Mouse (Mus musculus) kidney, postnatal 0 days (tissue): ENCODE results near the gene Wdr31. TPM values are rescaled to one million over a fixed set of nuclear protein-coding genes. Genes with fewer than 3 reads are reported as not detected.

Experiments used
- ATAC-seq: fragments of 200-750 bp; cut with Nextera tagmentation; replicated peaks from 2 replicates; pipeline ENCODE4 v1.8.0; 2017; ENCODE audit warnings: low read depth, moderate number of reproducible peaks, moderate TSS enrichment, moderate library complexity; ENCODE audit not compliant: low FRiP score
- DNase-seq: peaks from one replicate; pipeline ENCODE4 v3.0.0-alpha.2; 2016; ENCODE audit warnings: low spot score
- H3K27ac ChIP-seq: fragments of 300-500 bp; sonication (generic); 2 replicates; pipeline ENCODE4 v1.5.1; 2014; ENCODE audit warnings: mild to moderate bottlenecking
- H3K27me3 ChIP-seq: fragments of 300-500 bp; sonication (generic); 2 replicates; pipeline ENCODE4 v1.6.1; 2014; ENCODE audit warnings: low read length, mixed read lengths; ENCODE audit not compliant: insufficient read depth
- H3K36me3 ChIP-seq: fragments of 300-500 bp; sonication (generic); 2 replicates; pipeline ENCODE4 v1.6.1; 2014; ENCODE audit warnings: low read length, mixed read lengths; ENCODE audit not compliant: insufficient read depth
- H3K4me1 ChIP-seq: fragments of 300-500 bp; sonication (generic); replicated peaks from 2 replicates; pipeline ENCODE4 v1.6.1; 2014; ENCODE audit warnings: antibody characterized with exemption, low read length, mixed read lengths; ENCODE audit not compliant: insufficient read depth
- H3K4me2 ChIP-seq: fragments of 300-500 bp; sonication (generic); 2 replicates; pipeline ENCODE4 v1.6.1; 2014; ENCODE audit warnings: mild to moderate bottlenecking, low read length, moderate library complexity, mixed read lengths
- H3K4me3 ChIP-seq: fragments of 300-500 bp; sonication (generic); replicated peaks from 2 replicates; pipeline ENCODE4 v1.5.1; 2014; ENCODE audit warnings: low read depth, low read length
- H3K9ac ChIP-seq: fragments of 300-500 bp; sonication (generic); 2 replicates; pipeline ENCODE4 v1.6.1; 2014; ENCODE audit warnings: low read depth, low read length
- H3K9me3 ChIP-seq: fragments of 300-500 bp; sonication (generic); replicated peaks from 2 replicates; pipeline ENCODE4 v1.6.1; 2016; ENCODE audit warnings: low read length, inconsistent platforms, mixed read lengths
- CTCF ChIP-seq: IDR thresholded peaks from 2 replicates; pipeline ENCODE4 v1.5.1; 2016; ENCODE audit warnings: antibody characterized with exemption, low read depth, mild to moderate bottlenecking, moderate library complexity
- WGBS: fragments of 180-500 bp; shearing (Covaris S2); extraction: QIAGEN DNeasy Blood & Tissue Kit; methylation state at CpG from one replicate; pipeline ENCODE4 v1.1.7; 2014; 5-methylcytosine and 5-hydroxymethylcytosine counted together
- polyA plus RNA-seq: library from polyadenylated mRNA; unstranded; fragments of >200 nt; fragmentation: Nextera tagmentation; extraction: Ambion mirVana; gene quantifications from 2 replicates; pipeline ENCODE4 v1.2.1, GENCODE M21; 2015

Gene Wdr31
- polyA plus RNA-seq, 1 experiment from 2014 or later, result 10.1 TPM

DNA sequence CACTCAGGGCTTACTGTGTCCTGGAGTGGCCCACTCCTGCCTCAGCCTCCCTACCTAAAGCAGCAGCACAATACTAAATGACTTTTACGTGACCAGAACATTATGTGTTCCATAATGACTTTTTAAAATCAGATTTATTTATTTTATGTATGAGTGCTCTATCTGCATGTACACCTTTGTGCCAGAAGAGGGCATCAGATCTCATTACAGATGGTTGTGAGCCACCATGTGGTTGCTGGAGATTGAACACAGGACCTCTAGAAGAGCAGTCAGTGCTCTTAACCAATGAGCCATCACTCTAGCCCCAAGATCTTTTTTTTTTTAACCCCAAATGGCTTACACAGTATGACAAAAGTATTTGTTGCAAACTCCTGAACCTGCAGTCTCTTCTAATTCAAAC, 2.5 kb downstream of the Wdr31 start:
- Histone ChIP-seq H3K9me3 (no peaks in the 10 kb centered on the region), H3K27ac (no peak overlapping the region), H3K4me1 (no peaks in the 10 kb centered on the region), H3K4me2 (no peak overlapping the region), H3K36me3 (no peaks in the 10 kb centered on the region), H3K27me3 (no peaks in the 10 kb centered on the region), H3K4me3 (no peak overlapping the region), H3K9ac (no peak overlapping the region)
- WGBS, result 94% methylated on average over 1 of the region's 1 CpGs
- TF ChIP-seq CTCF, result peak; percentile 47
- DNase-seq (no peak), ATAC-seq (no peak)

DNA sequence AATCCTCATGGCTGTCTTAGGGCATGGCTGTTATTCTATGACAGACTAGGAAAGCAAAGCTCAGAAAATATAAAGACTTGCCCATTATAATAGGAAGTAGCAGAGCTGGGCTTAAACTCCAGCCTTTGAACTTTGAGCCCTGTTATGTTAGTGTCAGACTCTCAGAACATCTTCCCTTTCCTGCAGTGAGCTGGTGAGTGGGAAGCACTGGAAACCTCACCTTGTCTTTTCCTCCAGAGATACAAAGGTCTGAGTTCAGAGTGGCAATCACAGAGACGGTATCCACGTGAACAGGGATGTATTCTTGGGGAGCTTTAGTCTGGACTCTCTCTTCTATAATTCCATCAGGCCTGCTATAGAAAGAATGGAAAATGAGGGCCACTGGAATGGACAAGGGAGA, 7.6 kb downstream of the Wdr31 start:
- Histone ChIP-seq H3K27ac (no peak overlapping the region), H3K9me3 (no peaks in the 10 kb centered on the region), H3K4me1 (no peaks in the 10 kb centered on the region), H3K4me3 (no peak overlapping the region), H3K36me3 (no peaks in the 10 kb centered on the region), H3K27me3 (no peaks in the 10 kb centered on the region), H3K9ac (no peak overlapping the region), H3K4me2 (no peak overlapping the region)
- DNase-seq (no peak), ATAC-seq (no peak)
- TF ChIP-seq CTCF, result no peak
- WGBS, result 88% methylated on average over 2 of the region's 2 CpGs

DNA sequence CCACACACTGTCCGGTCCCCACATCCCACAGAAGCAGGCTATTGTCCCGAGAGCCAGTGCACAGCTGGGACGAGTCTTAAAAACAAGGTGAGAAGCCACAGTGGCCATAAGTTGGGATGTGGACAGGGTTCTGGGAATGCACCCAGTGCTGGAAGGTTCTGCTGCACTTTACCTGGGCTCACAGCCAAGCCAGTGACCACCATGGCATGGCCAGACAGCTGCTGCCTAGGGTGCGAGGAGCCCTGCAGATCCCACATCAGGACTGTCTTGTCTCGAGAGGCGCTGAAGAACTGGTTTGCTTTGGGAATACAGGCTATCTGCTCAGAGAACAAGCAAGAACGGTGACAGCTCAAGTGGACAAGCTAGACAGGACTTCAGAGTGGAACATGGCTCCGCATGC, 10.3 kb downstream of the Wdr31 start:
- ATAC-seq (no peak), DNase-seq (no peak)
- Histone ChIP-seq H3K27ac (no peak overlapping the region), H3K36me3 (no peaks in the 10 kb centered on the region), H3K4me2 (no peak overlapping the region), H3K9ac (no peak overlapping the region), H3K9me3 (no peaks in the 10 kb centered on the region), H3K4me1 (no peaks in the 10 kb centered on the region), H3K4me3 (no peak overlapping the region), H3K27me3 (no peaks in the 10 kb centered on the region)
- TF ChIP-seq CTCF, result no peak
- 93% methylated on average over 8 of the region's 8 CpGs for WGBS

GRCm38 (mm10) chr4:62459081-62459480, 11.6 kb downstream of the Wdr31 start:
- no peaks in the 10 kb centered on the region for H3K27me3 ChIP-seq
- no peaks in the 10 kb centered on the region for H3K4me1 ChIP-seq
- ATAC-seq, result no peak
- no peaks in the 10 kb centered on the region for H3K9me3 ChIP-seq
- DNase-seq, result no peak
- H3K9ac ChIP-seq, result no peak overlapping the region
- no peak for TF ChIP-seq CTCF
- no peaks in the 10 kb centered on the region for H3K36me3 ChIP-seq
- no peak overlapping the region for H3K4me2 ChIP-seq
- H3K27ac ChIP-seq, result no peak overlapping the region
- WGBS, result 62% methylated on average over 3 of the region's 3 CpGs
- H3K4me3 ChIP-seq, result no peak overlapping the region

DNA sequence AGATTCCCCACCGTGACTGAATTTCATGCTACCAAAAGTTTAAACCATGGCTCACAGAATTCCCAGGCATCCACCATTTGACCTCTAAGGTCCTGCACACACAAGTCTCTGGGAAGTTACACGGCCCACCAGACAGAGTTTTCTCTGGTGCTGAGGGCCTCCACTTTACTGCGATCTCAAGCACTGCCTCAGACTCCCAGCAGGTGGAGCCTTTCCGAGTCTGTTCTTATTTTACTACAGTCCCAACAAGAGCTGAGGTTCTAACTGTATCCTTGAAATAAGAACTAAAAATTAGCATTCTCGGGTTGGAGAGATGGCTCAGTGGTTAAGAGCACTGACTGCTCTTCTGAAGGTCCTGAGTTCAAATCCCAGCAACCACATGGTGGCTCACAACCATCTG, 15.7 kb downstream of the Wdr31 start:
- Histone ChIP-seq H3K4me3 (no peak overlapping the region), H3K4me1 (no peaks in the 10 kb centered on the region), H3K27me3 (no peaks in the 10 kb centered on the region), H3K4me2 (no peak overlapping the region), H3K9ac (no peak overlapping the region), H3K9me3 (no peaks in the 10 kb centered on the region), H3K27ac (no peak overlapping the region), H3K36me3 (no peaks in the 10 kb centered on the region)
- TF ChIP-seq CTCF, result peak; percentile 74
- 37% methylated on average over 5 of the region's 5 CpGs for WGBS
- DNase-seq (peak; percentile 72), ATAC-seq (peak; percentile 65)

DNA sequence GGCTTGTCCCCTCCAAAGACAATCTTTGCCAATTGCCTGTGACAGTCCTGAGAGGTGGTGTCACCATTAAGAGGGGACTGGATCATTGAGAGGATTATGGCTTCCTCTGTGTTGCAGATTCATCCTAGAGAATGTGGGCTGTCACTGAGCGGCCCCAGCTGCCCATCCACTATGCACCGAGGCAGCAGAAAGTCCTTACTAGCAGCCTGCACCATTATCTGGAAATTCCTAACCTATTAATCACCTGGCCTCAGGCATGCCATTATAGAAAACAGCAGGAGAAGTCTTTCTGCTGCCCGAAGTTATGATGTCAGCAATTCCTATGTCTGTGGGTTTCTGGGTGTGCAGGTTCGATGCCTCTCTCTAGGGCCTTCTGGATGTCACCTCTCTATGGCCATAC, 29.7 kb downstream of the Wdr31 start:
- no peak for ATAC-seq

GRCm38 (mm10) chr4:62440544-62440943, 30.2 kb downstream of the Wdr31 start:
- Histone ChIP-seq H3K4me3 (no peak overlapping the region), H3K36me3 (no peaks in the 10 kb centered on the region), H3K27ac (no peak overlapping the region), H3K4me2 (no peak overlapping the region), H3K9me3 (no peaks in the 10 kb centered on the region), H3K27me3 (no peaks in the 10 kb centered on the region), H3K9ac (no peak overlapping the region), H3K4me1 (no peaks in the 10 kb centered on the region)
- no peak for TF ChIP-seq CTCF
- no peak for DNase-seq
- ATAC-seq, result no peak
- WGBS, result 69% methylated on average over 4 of the region's 4 CpGs

More for the DNA sequence above, 29.7 kb downstream of the Wdr31 start:
- Histone ChIP-seq H3K4me1 (no peaks in the 10 kb centered on the region), H3K36me3 (no peaks in the 10 kb centered on the region), H3K27ac (no peak overlapping the region), H3K9me3 (no peaks in the 10 kb centered on the region), H3K4me3 (no peak overlapping the region), H3K27me3 (no peaks in the 10 kb centered on the region), H3K9ac (no peak overlapping the region), H3K4me2 (no peak overlapping the region)
- WGBS, result 61% methylated on average over 4 of the region's 4 CpGs
- no peak for DNase-seq
- no peak for TF ChIP-seq CTCF
